ENCODE assay signal across 9 mouse cellular contexts in the genomic region with DNA sequence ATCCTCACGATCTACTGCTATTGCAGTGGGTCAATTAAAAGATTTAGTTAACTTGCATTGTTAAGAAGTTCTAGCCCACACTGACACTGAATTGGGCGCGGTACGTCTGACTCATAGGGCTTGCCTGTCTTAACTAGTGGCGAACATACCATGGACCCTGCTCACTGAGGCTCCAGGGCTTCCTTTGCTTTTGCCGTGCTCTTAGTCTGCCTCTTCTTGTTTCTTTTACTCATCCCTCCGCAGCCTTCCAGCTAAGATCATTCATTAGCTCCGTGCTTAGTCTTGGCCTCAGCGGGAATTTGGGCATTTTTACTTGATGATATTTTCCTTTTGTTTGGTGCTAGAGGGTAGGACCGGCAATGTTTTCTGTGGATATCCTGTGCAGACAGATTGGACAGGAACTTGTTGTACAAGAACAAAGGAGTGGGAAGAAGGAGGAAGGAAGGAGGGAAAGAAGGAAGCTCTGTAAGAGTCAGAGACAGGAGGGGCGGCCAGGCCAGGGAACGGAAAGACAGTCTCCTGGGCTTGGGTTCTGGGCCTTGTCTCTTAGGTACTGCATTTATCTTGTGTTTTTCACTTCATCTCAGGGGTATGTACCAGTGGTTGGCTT. TPM values are rescaled to one million over a fixed set of nuclear protein-coding genes. Genes with fewer than 3 reads are reported as not detected.
DNase-seq lines count a peak whose midpoint lies in the region; ATAC-seq and TF ChIP-seq lines count a peak whose summit lies in the region.
"Had no signal": no experiment of that assay in that cellular context is flagged by ENCODE, and none has a peak within 500 bp of the region (broad histone marks: within the 10 kb centered on the region; RNA-seq: fewer than 3 reads in every experiment).

No protein-coding gene starts in this region.

- peak overlapping the region; percentile 1; the same call in 1 of the 2 replicates for H3K4me3 ChIP-seq in lung, embryonic 16.5 days (ENCODE audit: low read length)
- H3K4me3 ChIP-seq in bone marrow, adult 2 months (replicated peaks; ENCODE audit: control insufficient read depth, low read depth, low read length) = no peak overlapping the region
- no peak overlapping the region for H3K4me3 ChIP-seq in heart, postnatal 0 days (ENCODE audit: low read depth, low read length)
- no peak overlapping the region for H3K4me3 ChIP-seq in neural tube, embryonic 12.5 days
- H3K4me3 ChIP-seq in left cerebral cortex, adult 2 months = no peak overlapping the region

- intact Hi-C loops in left cerebral cortex, adult 2 months (cut with DNase I) = loop anchor here (5.0 kb wide), 1 partner anchor 60 kb away; a partner anchor contains a TSS

- no peak for TF ChIP-seq POLR2A in bone marrow, adult 2 months (IDR thresholded peaks at IDR 0.05; ENCODE audit: borderline replicate concordance, control insufficient read depth, low read depth, low read length)

- H3K27me3 ChIP-seq in lung, embryonic 16.5 days (ENCODE audit: control insufficient read depth, insufficient read depth, low read depth, low read length) = no peaks in the 10 kb centered on the region
- H3K27me3 ChIP-seq in heart, postnatal 0 days (ENCODE audit: control insufficient read depth, insufficient read depth, low read length) = no peaks in the 10 kb centered on the region
- H3K27me3 ChIP-seq in neural tube, embryonic 12.5 days (replicated peaks) = no peaks in the 10 kb centered on the region

- no peak for TF ChIP-seq EP300 in heart, postnatal 0 days (IDR thresholded peaks at IDR 0.05; ENCODE audit: low read depth)

- H3K9ac ChIP-seq in lung, embryonic 16.5 days (ENCODE audit: low read length) = no peak overlapping the region
- no peak overlapping the region for H3K9ac ChIP-seq in heart, postnatal 0 days (replicated peaks; ENCODE audit: low read depth, low read length)
- H3K9ac ChIP-seq in neural tube, embryonic 12.5 days = no peak overlapping the region

- H3K4me2 ChIP-seq in lung, embryonic 16.5 days (ENCODE audit: low read depth, low read length) = peak overlapping the region; percentile 12; the same call in 1 of the 2 replicates
- peak overlapping the region; percentile 37 for H3K4me2 ChIP-seq in heart, postnatal 0 days (ENCODE audit: low read depth, low read length)
- peak overlapping the region; percentile 27; the same call in 1 of the 2 replicates for H3K4me2 ChIP-seq in neural tube, embryonic 12.5 days (replicated peaks)

- 50% methylated on average over 12 of the region's 12 CpGs for WGBS in lung, embryonic 16.5 days
- WGBS in bone marrow, adult 2 months = 5% methylated on average over 12 of the region's 12 CpGs
- 52% methylated on average over 12 of the region's 12 CpGs for WGBS in heart, postnatal 0 days
- 37% methylated on average over 12 of the region's 12 CpGs for WGBS in neural tube, embryonic 12.5 days

- H3K36me3 ChIP-seq in lung, embryonic 16.5 days (ENCODE audit: control insufficient read depth, insufficient read depth, low read length) = no peaks in the 10 kb centered on the region
- H3K36me3 ChIP-seq in heart, postnatal 0 days (replicated peaks; ENCODE audit: control insufficient read depth, insufficient read depth, low read length) = no peaks in the 10 kb centered on the region
- 0 out of 2 replicates have a peak, but pooled peaks cover under 1% of the 10 kb centered on the region for H3K36me3 ChIP-seq in neural tube, embryonic 12.5 days

- H3K4me1 ChIP-seq in lung, embryonic 16.5 days (replicated peaks; ENCODE audit: control insufficient read depth, insufficient read depth, low read length) = peaks cover 21% of the 10 kb centered on the region
- peaks cover 5% of the 10 kb centered on the region; the same call in 1 of the 2 replicates for H3K4me1 ChIP-seq in bone marrow, adult 2 months (ENCODE audit: control insufficient read depth, insufficient read depth, low read length)
- peaks cover 37% of the 10 kb centered on the region for H3K4me1 ChIP-seq in heart, postnatal 0 days (ENCODE audit: control insufficient read depth, insufficient read depth)
- peaks cover 44% of the 10 kb centered on the region for H3K4me1 ChIP-seq in neural tube, embryonic 12.5 days

- peak overlapping the region; percentile 40; the same call in 1 of the 2 replicates for H3K27ac ChIP-seq in lung, embryonic 16.5 days (ENCODE audit: low read length)
- H3K27ac ChIP-seq in bone marrow, adult 2 months (ENCODE audit: control insufficient read depth, insufficient read depth, low read depth, low read length, poor library complexity) = peak overlapping the region; percentile 1; the same call in 1 of the 2 replicates
- H3K27ac ChIP-seq in heart, postnatal 0 days (ENCODE audit: low read depth) = peak overlapping the region; percentile 58
- no peak overlapping the region for H3K27ac ChIP-seq in neural tube, embryonic 12.5 days
- no peak overlapping the region for H3K27ac ChIP-seq in left cerebral cortex, adult 2 months

- no peaks in the 10 kb centered on the region for H3K9me3 ChIP-seq in lung, embryonic 16.5 days (ENCODE audit: control insufficient read depth, low read length)
- no peaks in the 10 kb centered on the region for H3K9me3 ChIP-seq in heart, postnatal 0 days (replicated peaks; ENCODE audit: control insufficient read depth, low read length)
- no peaks in the 10 kb centered on the region for H3K9me3 ChIP-seq in neural tube, embryonic 12.5 days

- DNase-seq in lung, postnatal 36 days = no peak
- DNase-seq in heart, postnatal 0 days (ENCODE audit: low spot score) = peak; percentile 51
- no peak for DNase-seq in left cerebral cortex, adult 18-20 months (ENCODE audit: low spot score in 2 of 2)
- no peak for DNase-seq in right cerebral cortex, postnatal 4 days
- no peak for DNase-seq in left cerebral cortex, adult 2 months (ENCODE audit: extremely low spot score in 1 of 2, low spot score in 2 of 2)
- DNase-seq: cerebellum, postnatal 25 days had no signal

- TF ChIP-seq CTCF in bone marrow, adult 2 months (IDR thresholded peaks at IDR 0.05; ENCODE audit: control insufficient read depth, insufficient read depth, low read length) = no peak
- no peak for TF ChIP-seq CTCF in heart, postnatal 0 days (IDR thresholded peaks at IDR 0.05; ENCODE audit: low read depth)
- TF ChIP-seq CTCF in left cerebral cortex, adult 2 months (IDR thresholded peaks at IDR 0.05) = no peak

- no peak; the same call in 1 of the 2 replicates for ATAC-seq in lung, embryonic 16.5 days (ENCODE audit: low read depth)
- no peak for ATAC-seq in heart, postnatal 0 days (ENCODE audit: insufficient read depth, low read depth)
- ATAC-seq in neural tube, embryonic 12.5 days (ENCODE audit: low FRiP score, low read depth) = no peak

RNA-seq across cellular contexts. Expression of a gene that starts 57.1 kb away (rescaled TPM):
- 14.0 and 17.0 TPM in 2 replicates for polyA plus RNA-seq in lung, embryonic 16.5 days (2015; fragmentation: Nextera tagmentation; extraction: Ambion mirVana)
- polyA plus RNA-seq in bone marrow, adult 2 months (2011; ENCODE audit: insufficient read depth, insufficient read length, low replicate concordance, missing spikeins) = 9.1 and 19.2 TPM in 2 replicates
- 6.5 and 59.8 TPM in 2 replicates for total RNA-seq in heart, postnatal 0 days (2014; rRNA removed; ENCODE audit: low replicate concordance)
- 7.1 and 7.6 TPM in 2 replicates for polyA plus RNA-seq in heart, postnatal 0 days (2015; fragmentation: Nextera tagmentation; extraction: Ambion mirVana)
- 3.3 TPM in 2 replicates for polyA plus RNA-seq in neural tube, embryonic 12.5 days (2016; fragmentation: Nextera tagmentation; extraction: Ambion mirVana)
- total RNA-seq in left cerebral cortex, adult 18-20 months (2021) = 1 to 10 TPM; 6.3 to 7.5 TPM
- total RNA-seq in left cerebral cortex, adult 2 months (2021) = 1 to 10 TPM; 7.3 to 7.9 TPM

RNA-seq across cellular contexts. Expression of a gene that starts 58.5 kb away (rescaled TPM):
- polyA plus RNA-seq in lung, embryonic 16.5 days (2015; fragmentation: Nextera tagmentation; extraction: Ambion mirVana) = 3.5 and 4.2 TPM in 2 replicates
- 2.5 and 8.7 TPM in 2 replicates for polyA plus RNA-seq in bone marrow, adult 2 months (2011; ENCODE audit: insufficient read depth, insufficient read length, low replicate concordance, missing spikeins)
- 11.7 and 12.9 TPM in 2 replicates for total RNA-seq in heart, postnatal 0 days (2014; rRNA removed; ENCODE audit: low replicate concordance)
- polyA plus RNA-seq in heart, postnatal 0 days (2015; fragmentation: Nextera tagmentation; extraction: Ambion mirVana) = 1.7 and 2.0 TPM in 2 replicates
- 6.3 and 6.5 TPM in 2 replicates for polyA plus RNA-seq in neural tube, embryonic 12.5 days (2016; fragmentation: Nextera tagmentation; extraction: Ambion mirVana)
- 10 to 100 TPM; 55.5 to 64.0 TPM for total RNA-seq in left cerebral cortex, adult 18-20 months (2021)
- total RNA-seq in left cerebral cortex, adult 2 months (2021) = 10 to 100 TPM; 63.5 to 73.9 TPM

Comparison
In these comparisons a context has a peak if more than half of its experiments do, and no peak if none do; other contexts are left out.
1. H3K27ac ChIP-seq: peak in lung, embryonic 16.5 days (single experiment), bone marrow, adult 2 months (single experiment) and heart, postnatal 0 days (single experiment); none in neural tube, embryonic 12.5 days (single experiment) and left cerebral cortex, adult 2 months (single experiment).
2. Peak in every context shown above with its lines, with median percentiles within 50 percentile points of each other: H3K4me2 ChIP-seq.